Mouse (Mus musculus): ENCODE measurements around the gene Adm2.

DNA sequence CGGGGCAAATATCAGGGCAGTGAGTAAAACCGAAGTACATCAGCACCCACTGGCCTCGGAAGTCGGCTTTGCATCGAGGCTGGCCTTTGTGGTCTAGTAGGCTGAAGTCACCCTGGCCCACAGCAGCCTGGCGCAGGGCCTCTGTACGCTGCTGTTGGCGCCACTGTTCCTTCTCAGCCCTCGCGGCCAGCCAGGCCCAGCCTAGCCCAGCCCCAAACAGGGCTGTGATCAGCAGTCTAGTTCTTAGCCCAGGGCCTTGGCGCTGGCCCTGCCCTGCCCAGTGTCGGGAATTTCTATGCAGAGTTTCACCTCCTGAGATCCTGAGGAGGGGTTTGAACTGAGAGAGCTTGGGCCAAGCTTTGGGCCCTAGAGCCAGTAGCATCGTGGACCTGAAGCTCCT is 49.5 kb downstream of the Adm2 start:
- TF ChIP-seq CTCF (IDR thresholded peaks at IDR 0.05; ENCODE audit: borderline replicate concordance, control insufficient read depth, extremely low read depth, insufficient read depth, low read length, poor library complexity) (no peak), POLR2A (IDR thresholded peaks at IDR 0.05; ENCODE audit: control insufficient read depth, extremely low read depth, insufficient read depth, low read length, poor library complexity) (no peak)
